Mouse (Mus musculus) erythroblast, embryonic 14.5 days (primary cell): ENCODE measurements at regions not wholly inside any gene's neighbourhood (a gene's known extent, or its start where the extent isn't known, plus 50 kb on each side); places are given as distances from the start of the nearest gene placed in this dataset.

Experiments used
- GATA1 ChIP-seq: IDR thresholded peaks from 2 replicates; pipeline ENCODE4 v1.6.1; 2012; ENCODE audit warnings: low read length, inconsistent platforms, mixed read lengths
- TAL1 ChIP-seq: IDR thresholded peaks from 3 replicates; pipeline ENCODE4 v1.6.1; 2012; ENCODE audit warnings: low read length, inconsistent platforms, mixed read lengths

- no peak for TF ChIP-seq TAL1
- no peak for TF ChIP-seq GATA1
Measured at GRCm38 (mm10) chr2:10919955-10920354, 252.0 kb upstream of the Prkcq start.
